Mouse (Mus musculus): ENCODE measurements around the gene Kcng1.

Kcng1 gene

GRCm38 (mm10) chr2:168242841-168243240 is 38.7 kb downstream of the Kcng1 start:
- POLR2A ChIA-PET, result interaction anchor here in 1 of 4 experiments (1.8 to 2.2 kb wide), 2 partner anchors 10 to 35 kb away, joined by 5 to 7 read pairs; partner anchors contain the start of gene Adnp
- CTCF ChIA-PET, result interaction anchor here in 3 of 4 experiments (0.6 to 1.2 kb wide), 3 partner anchors 9 to 88 kb away, joined by 3 to 5 read pairs (median 4); no protein-coding TSS in a partner anchor

GRCm38 (mm10) chr2:168238335-168238734 is 43.2 kb downstream of the Kcng1 start:
- CTCF ChIA-PET, result interaction anchor here in 2 of 4 experiments (1.0 to 1.3 kb wide), 3 partner anchors 9 to 84 kb away, joined by 3 to 5 read pairs (median 3); no protein-coding TSS in a partner anchor

DNA sequence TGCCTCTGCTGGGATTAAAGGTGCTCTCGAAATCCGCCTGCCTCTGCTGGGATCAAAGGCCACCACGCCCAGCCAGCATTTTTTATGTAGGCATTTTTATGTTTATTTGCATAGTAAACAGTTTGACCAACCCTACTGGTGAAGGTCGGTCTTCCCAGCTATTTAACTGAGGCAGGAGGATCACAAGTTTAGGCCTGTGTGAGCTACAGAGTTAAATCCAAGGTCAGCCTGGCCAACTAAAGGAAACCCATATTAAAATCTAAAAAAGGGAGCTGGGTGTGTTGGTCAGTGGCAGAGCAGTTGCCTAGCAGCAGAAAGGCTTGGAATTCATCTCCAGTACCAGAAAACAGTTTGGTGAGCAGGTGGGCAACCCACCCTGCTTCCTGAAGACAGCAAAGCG is 48.2 kb downstream of the Kcng1 start:
- POLR2A ChIA-PET, result interaction anchor here (0.6 to 12.9 kb wide), 54 partner anchors 9 to 605 kb away, joined by 3 to 101 read pairs (median 4); partner anchors contain the start of genes Adnp (in 3 of the 4) and Pard6b (in 1 of the 4)
- CTCF ChIA-PET, result interaction anchor here (0.6 to 2.5 kb wide), 17 partner anchors 9 to 509 kb away, joined by 3 to 16 read pairs (median 5); partner anchors contain the start of genes Adnp (in 2 of the 4) and Atp9a (in 1 of the 4)

More at GRCm38 (mm10) chr2:168238335-168238734, 43.2 kb downstream of the Kcng1 start:
- POLR2A ChIA-PET, result interaction anchor here in 2 of 4 experiments (0.8 to 1.7 kb wide), 4 partner anchors 8 to 84 kb away, joined by 3 to 7 read pairs (median 4); partner anchors contain the start of genes Dpm1 (in 1 of the 2), Gm20716 (in 1 of the 2) and Mocs3 (in 1 of the 2)

- CTCF ChIA-PET, result interaction anchor here in 2 of 4 experiments (0.7 to 3.3 kb wide), 5 partner anchors 17 to 114 kb away, joined by 3 to 12 read pairs (median 8); partner anchors contain the start of gene Adnp (in 1 of the 2)
These were observed 50.1 kb downstream of the Kcng1 start for GRCm38 (mm10) chr2:168231471-168231829.

DNA sequence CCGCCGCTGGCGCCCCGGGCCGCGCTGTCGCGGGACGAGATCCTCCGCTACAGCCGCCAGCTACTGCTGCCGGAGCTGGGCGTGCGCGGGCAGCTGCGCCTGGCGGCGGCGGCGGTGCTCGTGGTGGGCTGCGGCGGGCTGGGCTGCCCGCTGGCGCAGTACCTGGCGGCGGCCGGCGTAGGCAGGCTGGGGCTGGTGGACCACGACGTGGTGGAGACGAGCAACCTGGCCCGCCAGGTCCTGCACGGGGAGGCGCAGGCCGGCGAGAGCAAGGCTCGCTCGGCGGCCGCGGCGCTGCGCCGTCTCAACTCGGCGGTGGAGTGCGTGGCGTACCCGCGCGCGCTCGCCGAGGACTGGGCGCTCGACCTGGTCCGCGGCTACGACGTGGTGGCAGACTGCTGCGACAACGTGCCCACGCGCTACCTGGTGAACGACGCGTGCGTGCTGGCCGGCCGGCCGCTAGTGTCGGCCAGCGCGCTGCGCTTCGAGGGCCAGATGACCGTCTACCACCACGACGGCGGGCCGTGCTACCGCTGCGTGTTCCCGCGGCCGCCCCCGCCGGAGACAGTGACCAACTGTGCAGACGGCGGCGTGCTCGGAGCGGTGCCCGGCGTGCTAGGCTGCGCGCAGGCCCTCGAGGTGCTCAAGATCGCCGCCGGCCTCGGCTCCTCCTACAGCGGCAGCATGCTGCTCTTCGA is 50.6 kb downstream of the Kcng1 start:
- POLR2A ChIA-PET, result interaction anchor here in 3 of 4 experiments (0.6 to 12.9 kb wide), 31 partner anchors 8 to 461 kb away, joined by 3 to 101 read pairs (median 5); partner anchors contain the start of genes Adnp (in 3 of the 3), Pard6b (in 1 of the 3) and Ptpn1 (in 1 of the 3)

More at GRCm38 (mm10) chr2:168231471-168231829, 50.1 kb downstream of the Kcng1 start:
- POLR2A ChIA-PET, result interaction anchor here in 3 of 4 experiments (0.6 to 12.9 kb wide), 24 partner anchors 9 to 611 kb away, joined by 3 to 101 read pairs (median 4); partner anchors contain the start of genes Adnp (in 2 of the 3) and Pard6b (in 1 of the 3)

GRCm38 (mm10) chr2:168230026-168230728 is 51.4 kb downstream of the Kcng1 start, which contains the start of the genes Gm20716, Dpm1 and Mocs3:
Gene Gm20716 (minus strand): TSS chr2:168230364.
Gene Dpm1 (minus strand): TSS chr2:168230591.
Gene Mocs3 (plus strand): TSS chr2:168230622.
- POLR2A ChIA-PET, result interaction anchor here in 3 of 4 experiments (0.5 to 12.9 kb wide), 33 partner anchors 9 to 1563 kb away, joined by 3 to 101 read pairs (median 4); partner anchors contain the start of genes Adnp (in 3 of the 3) and Ptpn1 (in 1 of the 3)
- CTCF ChIA-PET, result interaction anchor here (0.5 to 3.3 kb wide), 12 partner anchors 10 to 1028 kb away, joined by 3 to 12 read pairs (median 4); partner anchors contain the start of gene Adnp (in 2 of the 4)

More for the DNA sequence above, 50.6 kb downstream of the Kcng1 start:
- CTCF ChIA-PET, result interaction anchor here in 3 of 4 experiments (0.5 to 3.3 kb wide), 8 partner anchors 11 to 116 kb away, joined by 3 to 12 read pairs (median 4); partner anchors contain the start of gene Adnp (in 2 of the 3)

- ChIA-PET CTCF (interaction anchor here (0.7 to 3.3 kb wide), 8 partner anchors 9 to 1278 kb away, joined by 3 to 12 read pairs (median 4); partner anchors contain the start of gene Adnp (in 1 of the 4)), POLR2A (interaction anchor here in 3 of 4 experiments (0.6 to 12.9 kb wide), 21 partner anchors 8 to 1562 kb away, joined by 3 to 101 read pairs (median 5); partner anchors contain the start of gene Adnp (in 2 of the 3))
These were observed 52.2 kb downstream of the Kcng1 start for GRCm38 (mm10) chr2:168229116-168230025.

DNA sequence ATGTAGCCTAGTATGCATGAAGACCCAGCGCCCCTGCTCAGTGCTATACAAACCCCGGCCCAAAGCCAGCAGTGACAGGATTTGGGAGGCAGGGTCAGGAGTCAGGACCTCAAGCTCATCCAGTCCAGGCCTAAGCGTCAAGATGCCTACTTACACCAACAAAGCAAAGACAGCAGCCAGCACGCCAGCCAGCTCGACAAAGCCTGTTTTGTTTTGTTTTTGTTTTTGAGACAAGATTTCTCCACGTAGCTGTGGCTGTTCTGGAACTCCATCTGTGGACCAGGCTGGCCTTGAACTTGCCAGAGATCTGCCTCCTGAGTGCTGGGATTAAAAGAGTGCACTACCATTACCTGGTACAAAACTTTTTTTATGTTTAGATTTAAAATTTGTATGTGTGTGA is 58.2 kb downstream of the Kcng1 start:
- ChIA-PET CTCF (interaction anchor here in 1 of 4 experiments (0.6 kb wide), 1 partner anchor 654 kb away, joined by 5 read pairs; no protein-coding TSS in a partner anchor), POLR2A (interaction anchor here in 2 of 4 experiments (0.8 to 12.9 kb wide), 6 partner anchors 8 to 35 kb away, joined by 3 to 101 read pairs (median 5); no protein-coding TSS in a partner anchor)

- ChIA-PET POLR2A (interaction anchor here (0.6 to 6.7 kb wide), 48 partner anchors 9 to 551 kb away, joined by 3 to 101 read pairs (median 4); partner anchors contain the start of genes Dpm1 (in 2 of the 4), Gm20716 (in 2 of the 4), Mocs3 (in 2 of the 4) and Pard6b (in 1 of the 4)), CTCF (interaction anchor here (0.6 to 3.2 kb wide), 29 partner anchors 8 to 577 kb away, joined by 3 to 30 read pairs (median 5); partner anchors contain the start of genes Dpm1 (in 2 of the 4), Mocs3 (in 2 of the 4), Adnp (in 1 of the 4) and Gm20716 (in 1 of the 4))
These were observed 67.6 kb downstream of the Kcng1 start for GRCm38 (mm10) chr2:168213788-168214397.
